Mouse (Mus musculus) layer of hippocampus, postnatal 25 days (tissue): ENCODE measurements around the gene Eno1. TPM values are rescaled to one million over a fixed set of nuclear protein-coding genes. Genes with fewer than 3 reads are reported as not detected.
"Not testable (repeated sequence)": the region's sequence is repeated elsewhere in the genome, so short reads cannot be mapped to it uniquely, and the experiment has no call there.

Experiments
- DNase-seq, 2 experiments: peaks; one replicate each; pipeline ENCODE4 v3.0.0; 2022; ENCODE audit warnings: mixed read lengths in 2 of 2, low spot score in 1 of 2; ENCODE audit errors: extremely low spot score in 1 of 2
- total RNA-seq, 2 experiments: library from RNA; stranded (reverse); gene quantifications; 2 replicates each; pipeline ENCODE4 v1.2.3; 2021

The Eno1 gene
- total RNA-seq, 2 experiments from 2014 or later = 401 to 447 TPM

GRCm38 (mm10) chr4:150275531-150275930 is 39.0 kb downstream of the Eno1 start:
- DNase-seq = no peak

GRCm38 (mm10) chr4:150279336-150279735 is 42.8 kb downstream of the Eno1 start:
- not testable (repeated sequence) for DNase-seq

- no peak for DNase-seq
Observed at GRCm38 (mm10) chr4:150280002-150280401, 43.5 kb downstream of the Eno1 start.

DNA sequence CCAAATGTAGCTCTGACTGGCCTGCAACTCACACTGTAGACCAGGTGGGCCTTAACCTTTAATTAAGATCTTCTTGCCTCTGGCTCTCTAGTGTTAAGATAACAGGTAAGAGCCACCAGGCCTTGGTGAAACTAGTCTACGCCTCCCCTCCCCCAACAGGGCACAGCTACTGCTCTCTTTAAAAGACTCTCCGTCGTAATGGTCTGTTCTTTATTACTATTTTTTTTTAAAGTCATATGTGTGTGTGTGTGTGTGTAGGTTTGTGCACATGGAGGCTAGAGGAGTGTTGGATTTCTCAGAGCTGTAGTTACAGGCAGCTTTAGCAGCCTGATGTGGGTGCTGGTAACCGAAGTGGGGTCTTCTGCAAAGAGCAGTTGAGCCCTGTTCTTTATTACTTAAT is 43.9 kb downstream of the Eno1 start:
- DNase-seq = no peak

GRCm38 (mm10) chr4:150281018-150281761 is 44.7 kb downstream of the Eno1 start, which contains the start of gene Rere:
Gene Rere (plus strand): TSS chr4:150281646.
- peak; percentile 99 for DNase-seq

DNA sequence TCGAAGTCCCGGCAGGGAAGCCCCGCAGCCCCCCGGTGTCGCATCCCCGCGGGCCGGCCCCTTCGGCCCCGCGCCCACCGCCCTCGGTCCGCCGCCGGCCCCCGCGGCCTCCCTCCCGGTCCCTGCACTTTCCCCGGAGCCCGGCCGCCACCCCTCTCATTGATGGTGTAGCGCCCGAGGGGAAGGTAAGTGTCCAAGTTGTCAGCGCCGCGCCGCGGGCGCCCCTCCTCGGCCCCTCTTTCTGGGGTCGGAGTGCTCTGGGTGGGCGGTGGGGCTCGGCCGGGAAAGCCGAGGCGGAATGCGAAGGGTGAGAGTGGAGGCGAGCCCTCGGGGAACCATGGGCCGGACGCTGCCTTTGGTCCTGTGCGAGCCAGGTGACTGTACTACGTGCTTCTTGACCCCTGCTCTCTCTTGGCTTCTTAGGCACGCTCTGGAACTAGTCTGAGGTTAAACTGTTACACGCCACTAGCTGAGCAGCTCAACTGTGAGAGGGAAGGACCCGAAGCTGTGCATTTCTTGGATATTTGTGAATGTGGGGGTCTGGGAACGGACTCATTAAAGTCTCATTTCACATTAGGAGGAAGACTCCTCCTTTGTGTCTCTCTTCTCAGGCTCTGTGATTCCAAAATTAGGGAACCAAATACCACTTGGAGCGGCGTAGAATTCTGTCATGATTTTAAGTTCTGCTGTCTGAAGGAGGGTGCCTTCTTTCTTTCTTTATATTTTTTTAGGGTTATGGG is 45.5 kb downstream of the Eno1 start:
- DNase-seq = peak; percentile 15 to 38

DNA sequence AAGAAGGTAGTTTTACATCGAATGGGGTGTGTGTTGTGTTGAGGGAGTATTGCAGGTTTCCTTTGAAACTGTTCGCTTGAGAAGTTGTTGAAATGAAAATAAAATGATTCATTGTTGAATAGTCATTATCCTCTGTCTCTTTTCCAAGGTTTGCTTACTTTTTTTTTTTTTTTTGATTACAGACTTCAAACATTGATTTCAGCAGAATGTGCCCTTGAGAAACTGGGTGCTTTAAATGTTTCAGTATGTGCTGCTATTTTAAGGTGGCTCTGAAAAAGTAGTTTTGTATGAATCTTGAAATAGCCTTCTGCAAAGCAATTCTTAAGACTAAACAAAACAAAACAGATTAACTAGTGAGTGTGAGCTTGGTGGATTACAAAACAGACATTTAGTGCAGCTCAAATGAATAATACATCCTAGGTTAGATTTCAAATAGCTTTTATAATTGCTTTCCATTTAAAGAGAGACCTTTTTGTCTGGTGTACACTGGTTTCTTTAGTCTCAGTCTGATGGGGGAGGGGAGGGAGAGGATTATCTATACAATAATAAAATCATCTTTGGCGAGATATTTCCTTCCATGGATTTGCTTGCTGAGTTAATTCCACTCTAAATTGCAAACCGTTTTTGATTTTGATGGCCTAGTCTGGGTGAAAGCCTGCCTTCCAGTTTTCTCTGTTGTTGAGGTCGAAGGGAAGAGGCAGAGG is 46.3 kb downstream of the Eno1 start:
- DNase-seq = no peak

DNA sequence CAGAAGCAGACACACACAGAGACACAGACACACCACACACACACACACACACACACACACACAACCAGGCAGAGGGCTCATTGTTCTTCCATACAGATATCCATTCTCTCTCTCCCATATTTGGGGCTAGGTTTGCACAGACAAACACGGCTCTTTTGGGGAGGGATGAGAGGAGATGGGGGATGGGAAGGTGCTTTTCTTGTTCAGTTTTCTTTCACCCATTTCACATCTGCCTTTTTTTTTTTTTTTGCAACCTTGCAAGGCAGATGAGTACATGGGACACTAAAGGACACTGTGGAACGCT is 46.8 kb downstream of the Eno1 start:
- DNase-seq = no peak

- DNase-seq = no peak
Observed at GRCm38 (mm10) chr4:150283993-150284392, 47.5 kb downstream of the Eno1 start.

GRCm38 (mm10) chr4:150286980-150287379 is 50.5 kb downstream of the Eno1 start:
- no peak for DNase-seq

- not testable (repeated sequence) for DNase-seq
Observed at GRCm38 (mm10) chr4:150287463-150287862, 50.9 kb downstream of the Eno1 start.

GRCm38 (mm10) chr4:150291900-150292299 is 55.4 kb downstream of the Eno1 start:
- DNase-seq = no peak

DNA sequence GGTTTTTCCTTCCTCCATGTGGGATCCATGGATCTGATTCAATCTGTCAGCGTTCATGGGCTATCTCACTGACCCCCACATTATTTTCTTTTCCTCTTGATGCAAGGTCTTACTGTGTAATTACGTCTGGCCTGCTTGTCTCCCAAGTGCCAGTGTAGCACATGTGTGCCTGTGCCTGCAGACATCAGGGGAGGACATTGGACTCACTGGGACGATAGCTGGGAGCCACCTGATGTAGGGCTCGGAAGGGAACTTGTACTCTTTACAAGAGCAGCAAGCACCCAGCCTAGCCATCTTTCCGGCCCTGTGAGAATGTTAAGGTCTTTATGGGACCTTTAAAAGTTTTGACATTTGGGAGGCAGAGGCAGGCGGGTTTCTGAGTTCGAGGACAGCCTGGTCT is 58.3 kb downstream of the Eno1 start:
- no peak for DNase-seq

DNA sequence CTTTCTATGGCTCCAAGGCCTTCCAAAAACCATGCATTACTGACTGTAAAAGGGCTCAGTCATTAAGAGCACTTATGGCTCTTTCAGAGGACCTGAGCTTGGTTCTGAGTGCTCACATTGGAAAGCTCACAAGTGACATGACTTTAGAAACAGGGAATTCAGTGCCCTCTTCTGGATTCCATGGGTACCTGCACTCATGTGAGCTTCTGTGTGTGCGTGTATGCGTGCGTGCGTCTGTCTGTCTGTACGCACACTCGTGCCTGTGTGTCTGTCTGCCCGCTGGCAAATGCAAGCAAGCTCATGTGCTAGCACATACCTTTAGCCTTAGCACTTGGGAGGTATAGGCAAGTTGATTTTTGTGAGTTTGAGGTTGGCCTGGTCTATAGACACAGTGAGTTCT is 59.4 kb downstream of the Eno1 start:
- no peak for DNase-seq

Other genes starting within 250 kb of the Eno1 start
- 1 to 10 TPM; 8.8 to 9.1 TPM for gene H6pd, start 227.7 kb upstream of the Eno1 start, total RNA-seq
- gene Gpr157, start 149.4 kb upstream of the Eno1 start, total RNA-seq = 1 to 10 TPM; 1.1 to 1.8 TPM
- gene Slc2a5, start 117.4 kb upstream of the Eno1 start, total RNA-seq = 1 to 10 TPM; 4.9 to 5.8 TPM
- gene Slc2a7, start 87.7 kb upstream of the Eno1 start, total RNA-seq = not detected
- not detected for gene Car6, start 35.4 kb upstream of the Eno1 start, total RNA-seq
- gene Rere, start 44.9 kb downstream of the Eno1 start, total RNA-seq = 100 to 1,000 TPM; 106 to 134 TPM